Mouse (Mus musculus): Measurements from ENCODE around the gene Gm28035. TPM values are rescaled to one million over a fixed set of nuclear protein-coding genes. Genes with fewer than 3 reads are reported as not detected.
A peak's percentile ranks its signal among the peaks of the same experiment; 100 is the strongest.

The Gm28035 gene
- polyA plus RNA-seq, 1 experiment from 2014 or later = 0.22 TPM

DNA sequence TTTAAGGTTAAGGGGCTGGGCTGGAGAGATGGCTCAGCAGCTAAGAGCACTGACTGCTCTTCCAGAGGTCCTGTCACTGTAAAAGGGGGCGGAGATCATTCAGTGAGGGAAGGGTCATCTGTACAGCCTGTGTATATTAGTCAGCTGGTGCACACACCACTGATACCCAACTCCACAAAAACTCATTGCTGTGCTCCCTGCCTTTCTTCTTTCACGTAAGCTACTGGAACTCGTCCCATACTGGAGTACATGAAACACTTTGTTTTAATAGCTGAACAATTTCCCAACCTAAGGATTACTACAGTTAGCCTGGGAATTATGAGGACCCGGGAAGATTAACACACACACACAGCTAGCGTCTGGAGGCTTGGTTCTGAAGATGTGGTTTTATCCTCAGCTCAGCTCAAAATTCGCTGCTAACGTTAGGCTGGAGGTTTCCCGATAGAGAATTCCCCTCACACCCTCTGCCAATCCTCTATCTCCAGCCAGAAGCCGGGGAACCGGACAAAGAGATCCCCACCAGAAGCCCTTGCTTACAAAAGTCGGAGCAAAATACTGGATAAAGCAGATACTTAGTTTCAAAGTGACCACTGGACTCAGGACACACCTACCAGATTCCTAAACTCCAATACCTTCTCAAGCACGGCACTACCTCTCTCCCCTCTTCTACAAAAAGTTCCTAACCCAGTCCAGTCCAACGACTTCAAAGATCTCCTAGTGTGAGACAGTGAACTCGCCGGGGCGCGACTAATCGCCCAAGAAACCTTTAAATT is 3.8 kb upstream of the Gm28035 start:
- Histone ChIP-seq H3K9me3 (replicated peaks; ENCODE audit: control insufficient read depth, low read length) (no peaks in the 10 kb centered on the region), H3K27ac (ENCODE audit: low read length) (peak overlapping the region; percentile 91), H3K4me1 (ENCODE audit: control insufficient read depth, insufficient read depth, low read length) (peaks cover 38% of the 10 kb centered on the region), H3K9ac (ENCODE audit: low read length) (peak overlapping the region; percentile 90), H3K4me3 (ENCODE audit: low read length) (peak overlapping the region; percentile 95), H3K27me3 (ENCODE audit: control insufficient read depth, insufficient read depth, low read length) (no peaks in the 10 kb centered on the region), H3K36me3 (ENCODE audit: control insufficient read depth, insufficient read depth) (peaks cover 4% of the 10 kb centered on the region), H3K4me2 (ENCODE audit: low read depth, low read length) (peak overlapping the region; percentile 83)
- 3% methylated on average over 18 of the region's 18 CpGs for WGBS
- ATAC-seq (replicated peaks; ENCODE audit: extremely low read depth, insufficient read depth, low FRiP score) = no peak

DNA sequence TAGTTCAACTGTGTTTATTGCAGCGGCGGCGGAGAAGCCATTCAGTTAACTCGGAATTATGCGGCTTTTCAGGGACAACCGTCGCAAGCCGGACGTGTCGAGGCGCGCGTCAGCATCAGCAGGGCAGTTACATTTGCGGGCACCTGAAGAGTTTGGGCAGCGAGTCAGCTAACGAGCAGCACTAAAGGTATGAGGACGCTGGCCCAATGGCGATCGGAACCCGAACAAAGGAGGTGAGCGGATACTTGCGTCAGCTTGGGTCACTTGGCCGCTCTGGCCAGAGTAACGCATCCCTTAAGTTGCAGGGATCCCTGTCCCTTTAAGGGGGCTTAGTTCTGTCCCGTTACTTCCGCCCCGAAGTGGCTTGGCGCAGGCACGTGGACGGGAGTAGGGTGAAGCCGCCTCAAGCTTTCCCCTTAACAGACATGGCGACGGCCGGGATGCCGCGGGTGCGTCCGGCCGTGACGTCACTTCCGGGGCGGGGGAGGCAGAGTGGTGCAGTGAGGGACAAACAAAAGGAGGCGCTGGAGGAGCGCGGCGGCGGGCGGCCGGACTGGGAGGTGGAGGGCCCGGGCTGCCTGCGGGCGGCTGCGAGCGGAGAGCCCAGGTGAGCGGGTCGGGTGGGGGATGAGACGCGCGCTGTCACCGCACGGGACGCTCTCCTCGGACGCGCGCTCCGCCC is 3.0 kb upstream of the Gm28035 start, which contains the start of gene Lrrc8a:
Lrrc8a (plus strand) TSS at position 517 of the 682 bp plus-strand sequence.
- Histone ChIP-seq H3K4me3 (ENCODE audit: low read length) (peak within 1 kb of the TSS; percentile 95), H3K9me3 (replicated peaks; ENCODE audit: control insufficient read depth, low read length) (no peaks in the 10 kb centered on the region), H3K27ac (ENCODE audit: low read length) (peak within 1 kb of the TSS; percentile 95), H3K4me2 (ENCODE audit: low read depth, low read length) (peak within 1 kb of the TSS; percentile 83), H3K27me3 (ENCODE audit: control insufficient read depth, insufficient read depth, low read length) (no peaks in the 10 kb centered on the region), H3K4me1 (ENCODE audit: control insufficient read depth, insufficient read depth, low read length) (peaks cover 44% of the 10 kb centered on the region), H3K36me3 (ENCODE audit: control insufficient read depth, insufficient read depth) (peaks cover 8% of the 10 kb centered on the region), H3K9ac (ENCODE audit: low read length) (peak within 1 kb of the TSS; percentile 96)
- under 1% methylated on average over 57 of the region's 67 CpGs for WGBS
- peak; percentile 91 for ATAC-seq (replicated peaks; ENCODE audit: extremely low read depth, insufficient read depth, low FRiP score)

DNA sequence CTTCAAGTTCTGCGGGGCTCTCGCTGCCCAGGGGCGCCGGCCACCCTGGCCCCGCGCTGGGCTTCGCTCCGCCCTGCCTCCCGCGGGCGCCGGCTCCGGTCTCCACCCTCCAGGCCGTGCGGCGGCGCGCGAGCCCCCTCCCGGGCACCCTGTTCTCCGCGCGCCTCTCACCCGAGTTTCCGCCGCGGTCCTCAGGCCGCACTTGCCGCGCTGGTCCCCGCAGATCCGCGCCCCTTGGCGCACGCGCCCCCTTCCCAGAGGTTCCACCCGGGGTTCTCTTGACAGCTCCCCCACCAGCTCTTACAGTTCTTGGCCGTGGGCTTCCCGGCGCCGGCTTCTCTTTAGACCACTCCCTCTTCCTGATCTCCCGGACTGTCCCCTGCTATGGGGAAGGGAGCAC is 2.5 kb upstream of the Gm28035 start:
- Histone ChIP-seq H3K27ac (ENCODE audit: low read length) (peak overlapping the region; percentile 95), H3K27me3 (ENCODE audit: control insufficient read depth, insufficient read depth, low read length) (no peaks in the 10 kb centered on the region), H3K4me1 (ENCODE audit: control insufficient read depth, insufficient read depth, low read length) (peaks cover 47% of the 10 kb centered on the region), H3K4me2 (ENCODE audit: low read depth, low read length) (peak overlapping the region; percentile 83), H3K9me3 (replicated peaks; ENCODE audit: control insufficient read depth, low read length) (no peaks in the 10 kb centered on the region), H3K36me3 (ENCODE audit: control insufficient read depth, insufficient read depth) (peaks cover 8% of the 10 kb centered on the region), H3K4me3 (ENCODE audit: low read length) (peak overlapping the region; percentile 95), H3K9ac (ENCODE audit: low read length) (peak overlapping the region; percentile 96)
- 0% methylated on average over 38 of the region's 42 CpGs for WGBS
- ATAC-seq (replicated peaks; ENCODE audit: extremely low read depth, insufficient read depth, low FRiP score) = peak; percentile 77

DNA sequence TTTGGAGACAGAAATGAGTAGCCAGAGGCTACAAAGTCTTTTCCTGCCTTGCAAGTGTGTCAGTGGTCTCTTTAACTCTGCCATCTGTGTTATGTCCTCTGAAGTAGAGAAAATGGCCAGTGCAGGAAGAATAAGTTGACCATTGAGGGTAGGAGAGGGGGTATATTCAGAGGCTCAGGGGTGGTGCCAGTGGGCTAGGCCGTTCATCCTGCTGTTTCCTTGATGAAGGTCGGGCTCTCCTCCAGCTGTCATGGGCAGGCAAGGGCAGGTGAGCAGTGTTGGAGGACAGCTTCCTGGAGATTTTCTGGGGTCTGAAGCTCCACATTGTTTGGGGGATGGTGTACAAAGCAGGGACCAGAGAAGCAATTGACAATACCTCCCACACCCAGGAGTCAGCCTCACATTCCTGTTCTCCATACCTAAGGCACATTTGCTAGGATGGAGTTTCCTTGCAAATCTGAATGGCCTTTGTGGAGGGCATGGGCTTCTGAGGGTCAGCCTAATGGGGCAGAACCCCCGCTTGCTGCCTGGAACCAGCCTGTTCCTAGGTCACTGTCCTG is 1.4 kb upstream of the Gm28035 start:
- H3K4me1 ChIP-seq (ENCODE audit: control insufficient read depth, insufficient read depth, low read length) = peaks cover 47% of the 10 kb centered on the region
- peak overlapping the region; percentile 95 for H3K27ac ChIP-seq (ENCODE audit: low read length)
- 51% methylated on average over 3 of the region's 3 CpGs for WGBS
- no peaks in the 10 kb centered on the region for H3K9me3 ChIP-seq (replicated peaks; ENCODE audit: control insufficient read depth, low read length)
- no peak for ATAC-seq (replicated peaks; ENCODE audit: extremely low read depth, insufficient read depth, low FRiP score)
- peak overlapping the region; percentile 95 for H3K4me3 ChIP-seq (ENCODE audit: low read length)
- peaks cover 11% of the 10 kb centered on the region for H3K36me3 ChIP-seq (ENCODE audit: control insufficient read depth, insufficient read depth)
- H3K27me3 ChIP-seq (ENCODE audit: control insufficient read depth, insufficient read depth, low read length) = no peaks in the 10 kb centered on the region
- H3K9ac ChIP-seq (ENCODE audit: low read length) = peak overlapping the region; percentile 96
- H3K4me2 ChIP-seq (ENCODE audit: low read depth, low read length) = peak overlapping the region; percentile 83

DNA sequence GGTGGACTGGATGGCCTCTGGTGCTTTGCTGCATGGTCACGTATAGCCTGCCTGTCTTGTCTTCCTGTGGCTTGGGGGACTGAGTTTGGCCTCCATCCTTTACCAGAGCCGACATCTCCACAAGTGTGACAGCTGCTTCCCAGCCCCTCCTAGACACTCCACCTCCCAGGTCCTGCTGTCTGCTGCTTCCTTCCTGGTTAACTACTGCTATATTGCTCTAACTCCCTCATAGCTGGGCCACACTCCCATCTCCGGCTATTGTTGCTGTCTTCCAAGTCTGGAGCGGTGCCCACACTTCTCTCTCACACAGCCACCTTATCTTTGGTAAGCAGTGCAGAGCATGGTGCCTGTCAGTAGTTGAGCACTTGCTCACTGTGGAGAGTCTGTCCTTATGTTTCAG is 590 bp upstream of the Gm28035 start:
- peak; percentile 54 for ATAC-seq (replicated peaks; ENCODE audit: extremely low read depth, insufficient read depth, low FRiP score)
- Histone ChIP-seq H3K27ac (ENCODE audit: low read length) (peak overlapping the region; percentile 95), H3K36me3 (ENCODE audit: control insufficient read depth, insufficient read depth) (peaks cover 11% of the 10 kb centered on the region), H3K4me1 (ENCODE audit: control insufficient read depth, insufficient read depth, low read length) (peaks cover 47% of the 10 kb centered on the region), H3K9ac (ENCODE audit: low read length) (peak overlapping the region; percentile 96), H3K4me2 (ENCODE audit: low read depth, low read length) (peak overlapping the region; percentile 83), H3K9me3 (replicated peaks; ENCODE audit: control insufficient read depth, low read length) (no peaks in the 10 kb centered on the region), H3K27me3 (ENCODE audit: control insufficient read depth, insufficient read depth, low read length) (no peaks in the 10 kb centered on the region), H3K4me3 (ENCODE audit: low read length) (peak overlapping the region; percentile 95)
- 27% methylated on average over 4 of the region's 4 CpGs for WGBS

DNA sequence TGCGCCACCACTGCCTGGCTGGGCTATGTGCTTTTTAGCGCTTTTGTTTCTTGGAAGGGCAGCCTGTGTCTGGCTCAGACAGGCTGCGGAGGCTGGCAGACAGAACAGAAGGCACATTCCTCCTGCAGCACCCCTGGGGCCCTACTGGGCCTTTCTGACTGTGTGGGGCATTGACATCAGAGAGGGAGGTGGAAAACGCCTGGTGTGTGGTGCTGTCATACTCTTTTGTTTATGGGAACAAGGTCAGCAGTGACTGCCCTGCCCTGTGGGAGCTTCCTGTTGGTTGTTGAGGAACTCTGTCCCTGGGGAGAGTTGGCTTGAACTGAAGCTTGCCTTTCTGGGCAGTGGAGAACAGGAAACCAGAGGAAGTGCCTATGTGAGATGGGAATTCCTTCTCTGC is 2.1 kb downstream of the Gm28035 start:
- Histone ChIP-seq H3K27me3 (ENCODE audit: control insufficient read depth, insufficient read depth, low read length) (no peaks in the 10 kb centered on the region), H3K9ac (ENCODE audit: low read length) (no peak overlapping the region), H3K27ac (ENCODE audit: low read length) (peak overlapping the region; percentile 68), H3K4me1 (ENCODE audit: control insufficient read depth, insufficient read depth, low read length) (peaks cover 45% of the 10 kb centered on the region), H3K4me2 (ENCODE audit: low read depth, low read length) (no peak overlapping the region), H3K36me3 (ENCODE audit: control insufficient read depth, insufficient read depth) (peaks cover 14% of the 10 kb centered on the region), H3K4me3 (ENCODE audit: low read length) (no peak overlapping the region), H3K9me3 (replicated peaks; ENCODE audit: control insufficient read depth, low read length) (no peaks in the 10 kb centered on the region)
- peak; percentile 28 for ATAC-seq (replicated peaks; ENCODE audit: extremely low read depth, insufficient read depth, low FRiP score)
- 38% methylated on average over 4 of the region's 4 CpGs for WGBS

DNA sequence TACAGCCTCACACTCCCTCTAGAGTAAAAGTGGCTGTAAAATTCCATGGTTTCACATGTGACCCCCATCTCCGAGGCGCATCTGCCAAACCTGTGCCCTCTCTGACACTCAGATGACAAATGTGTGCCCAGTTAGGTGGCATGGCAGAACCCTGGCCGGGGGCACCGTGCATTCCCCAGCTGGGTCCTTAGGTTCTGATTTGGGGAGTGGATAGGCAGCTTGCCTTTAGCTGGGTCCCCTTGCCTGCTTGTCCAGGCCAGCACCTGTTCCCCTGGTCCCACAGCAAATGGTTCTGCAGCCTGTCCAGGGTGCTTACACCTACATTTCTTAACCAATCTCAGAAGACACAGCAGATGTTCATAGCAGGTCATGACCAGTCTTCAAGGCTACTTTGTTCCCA is 3.0 kb downstream of the Gm28035 start:
- ATAC-seq (replicated peaks; ENCODE audit: extremely low read depth, insufficient read depth, low FRiP score) = no peak
- Histone ChIP-seq H3K4me1 (ENCODE audit: control insufficient read depth, insufficient read depth, low read length) (peaks cover 44% of the 10 kb centered on the region), H3K36me3 (ENCODE audit: control insufficient read depth, insufficient read depth) (peaks cover 14% of the 10 kb centered on the region), H3K4me2 (ENCODE audit: low read depth, low read length) (no peak overlapping the region), H3K9me3 (replicated peaks; ENCODE audit: control insufficient read depth, low read length) (no peaks in the 10 kb centered on the region), H3K27me3 (ENCODE audit: control insufficient read depth, insufficient read depth, low read length) (no peaks in the 10 kb centered on the region), H3K4me3 (ENCODE audit: low read length) (no peak overlapping the region), H3K27ac (ENCODE audit: low read length) (no peak overlapping the region), H3K9ac (ENCODE audit: low read length) (no peak overlapping the region)
- WGBS = 87% methylated on average over 4 of the region's 4 CpGs

DNA sequence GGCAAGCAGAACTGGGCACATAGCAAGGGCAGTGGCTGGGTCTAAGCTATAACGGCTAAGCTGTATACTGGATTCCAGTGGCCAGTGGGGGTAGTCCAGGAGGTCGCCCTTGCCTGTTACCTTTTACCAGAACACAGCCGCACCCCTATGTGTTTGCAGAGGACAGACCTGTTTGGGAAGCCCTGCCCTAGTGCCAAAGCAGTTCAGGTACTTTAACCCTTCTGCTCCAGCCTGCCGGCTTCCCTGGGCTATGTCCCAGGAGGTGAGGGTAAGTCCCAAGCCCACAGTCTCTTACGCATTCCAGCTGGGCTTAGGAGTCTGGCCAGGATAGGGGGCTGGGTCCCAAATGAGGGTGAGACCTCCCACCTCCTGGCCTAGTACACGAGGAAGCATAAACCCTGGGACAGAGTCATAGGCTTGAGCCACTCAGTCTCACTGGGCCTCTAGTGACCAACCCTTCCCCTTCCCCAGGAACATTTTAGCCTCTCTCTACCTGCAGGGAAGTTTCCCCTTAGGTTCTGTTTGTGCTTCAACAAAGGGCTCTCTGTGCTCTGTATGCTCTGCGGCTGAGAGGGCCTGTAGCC is 4.3 kb downstream of the Gm28035 start:
- H3K9me3 ChIP-seq (replicated peaks; ENCODE audit: control insufficient read depth, low read length) = no peaks in the 10 kb centered on the region
- no peak overlapping the region for H3K4me2 ChIP-seq (ENCODE audit: low read depth, low read length)
- ATAC-seq (replicated peaks; ENCODE audit: extremely low read depth, insufficient read depth, low FRiP score) = no peak
- no peaks in the 10 kb centered on the region for H3K27me3 ChIP-seq (ENCODE audit: control insufficient read depth, insufficient read depth, low read length)
- peaks cover 17% of the 10 kb centered on the region for H3K36me3 ChIP-seq (ENCODE audit: control insufficient read depth, insufficient read depth)
- H3K4me1 ChIP-seq (ENCODE audit: control insufficient read depth, insufficient read depth, low read length) = peaks cover 31% of the 10 kb centered on the region
- WGBS = 64% methylated on average over 7 of the region's 7 CpGs
- 0 out of 2 replicates have a peak overlapping the region, but pooled peaks have one; percentile 3 for H3K27ac ChIP-seq (ENCODE audit: low read length)
- H3K4me3 ChIP-seq (ENCODE audit: low read length) = no peak overlapping the region
- no peak overlapping the region for H3K9ac ChIP-seq (ENCODE audit: low read length)

Data from heart, embryonic 16.5 days (tissue).